Mouse (Mus musculus) lung, postnatal 14 days (tissue): Measurements from ENCODE around the gene Canx.
"Not testable (repeated sequence)": the region's sequence is repeated elsewhere in the genome, so short reads cannot be mapped to it uniquely, and the experiment has no call there.

ENCODE experiments used
- DNase-seq: peaks from one replicate; pipeline ENCODE4 v3.0.0; 2021

Gene Canx

GRCm38 (mm10) chr11:50329378-50329777 lies 3.9 kb upstream of the Canx start:
- no peak for DNase-seq

GRCm38 (mm10) chr11:50328075-50328625 lies 2.7 kb upstream of the Canx start:
- DNase-seq, result no peak

- no peak for DNase-seq
These were observed 961 bp upstream of the Canx start for GRCm38 (mm10) chr11:50326302-50326966.

- DNase-seq, result no peak
These were observed 562 bp downstream of the Canx start for GRCm38 (mm10) chr11:50324751-50325471.

GRCm38 (mm10) chr11:50323843-50324242 lies 1.6 kb downstream of the Canx start:
- DNase-seq, result no peak

- DNase-seq, result no peak
These were observed 3.1 kb downstream of the Canx start for GRCm38 (mm10) chr11:50322345-50322744.

DNA sequence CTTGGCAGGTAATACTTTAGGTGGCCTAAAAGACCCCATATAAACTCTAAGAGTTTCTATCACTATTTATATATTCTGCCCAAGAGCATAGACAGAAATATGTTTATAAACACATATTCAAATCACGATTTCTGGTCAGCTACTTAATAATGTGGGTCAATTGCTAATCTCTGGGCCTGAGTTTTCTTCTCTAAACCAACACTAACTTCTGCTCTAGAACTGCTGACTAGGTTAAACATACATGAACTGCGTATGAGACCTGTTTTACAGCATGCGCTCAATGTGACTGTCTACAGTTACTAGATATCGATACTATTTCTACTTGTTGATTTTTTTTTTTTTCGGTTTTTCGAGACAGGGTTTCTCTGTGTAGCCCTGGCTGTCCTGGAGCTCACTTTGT lies 4.2 kb downstream of the Canx start:
- DNase-seq, result no peak

DNA sequence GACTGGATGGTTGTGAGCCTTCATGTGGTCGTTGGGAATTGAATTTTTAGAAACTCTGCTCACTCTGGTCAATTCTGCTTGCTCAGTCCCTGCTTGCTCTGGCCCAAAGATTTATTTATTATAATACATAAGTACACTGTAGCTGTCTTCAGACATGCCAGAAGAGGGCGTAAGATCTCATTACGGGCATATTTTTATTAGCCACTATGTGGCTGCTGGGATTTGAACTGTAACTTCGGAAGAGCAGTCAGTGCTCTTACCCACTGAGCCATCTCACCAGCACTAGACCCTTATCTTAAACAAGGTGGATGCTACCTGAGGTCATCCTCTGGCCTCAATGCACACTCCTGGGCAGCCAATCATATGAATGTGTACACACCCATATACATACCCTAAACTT lies 6.1 kb downstream of the Canx start:
- DNase-seq, result not testable (repeated sequence)

GRCm38 (mm10) chr11:50312803-50313202 lies 12.7 kb downstream of the Canx start:
- no peak for DNase-seq

- no peak for DNase-seq
These were observed 22.1 kb downstream of the Canx start for GRCm38 (mm10) chr11:50303406-50303805.

DNA sequence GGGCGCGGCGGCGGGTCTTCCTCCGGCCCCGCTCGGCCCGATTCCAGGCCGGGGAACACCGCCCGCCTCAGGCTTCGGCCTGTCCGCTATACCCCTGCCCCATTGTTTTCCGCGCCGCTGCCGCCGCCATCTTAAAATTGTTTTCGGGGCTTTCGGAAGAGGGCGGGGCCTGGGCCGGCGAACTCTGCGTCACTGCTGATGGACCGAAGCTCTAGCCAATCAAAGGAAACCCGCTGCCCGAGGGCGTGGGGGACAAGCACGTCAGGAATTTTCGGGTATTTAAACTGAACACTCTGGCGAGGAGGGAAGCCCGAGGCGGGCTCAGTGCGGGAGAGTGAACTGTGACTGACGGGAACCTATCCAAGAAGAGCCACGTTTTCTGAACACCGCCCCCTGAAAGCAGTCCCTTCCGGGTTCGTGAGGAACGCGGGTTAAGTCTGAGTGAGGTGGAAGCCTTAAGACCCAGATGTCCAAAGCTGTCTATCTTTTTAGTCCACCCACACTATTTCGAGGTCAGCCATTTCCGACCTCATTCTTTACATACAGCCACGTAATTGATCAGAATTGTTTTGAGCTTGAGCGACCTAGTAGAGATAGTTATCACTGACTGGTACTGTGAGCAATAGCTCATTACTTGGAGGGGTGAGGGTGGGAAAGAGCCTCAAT lies 33.1 kb downstream of the Canx start, which contains the start of gene Maml1:
Gene Maml1, minus strand, starts transcription at position 122 of the 666 bp plus-strand sequence.
- DNase-seq, result peak; percentile 97

DNA sequence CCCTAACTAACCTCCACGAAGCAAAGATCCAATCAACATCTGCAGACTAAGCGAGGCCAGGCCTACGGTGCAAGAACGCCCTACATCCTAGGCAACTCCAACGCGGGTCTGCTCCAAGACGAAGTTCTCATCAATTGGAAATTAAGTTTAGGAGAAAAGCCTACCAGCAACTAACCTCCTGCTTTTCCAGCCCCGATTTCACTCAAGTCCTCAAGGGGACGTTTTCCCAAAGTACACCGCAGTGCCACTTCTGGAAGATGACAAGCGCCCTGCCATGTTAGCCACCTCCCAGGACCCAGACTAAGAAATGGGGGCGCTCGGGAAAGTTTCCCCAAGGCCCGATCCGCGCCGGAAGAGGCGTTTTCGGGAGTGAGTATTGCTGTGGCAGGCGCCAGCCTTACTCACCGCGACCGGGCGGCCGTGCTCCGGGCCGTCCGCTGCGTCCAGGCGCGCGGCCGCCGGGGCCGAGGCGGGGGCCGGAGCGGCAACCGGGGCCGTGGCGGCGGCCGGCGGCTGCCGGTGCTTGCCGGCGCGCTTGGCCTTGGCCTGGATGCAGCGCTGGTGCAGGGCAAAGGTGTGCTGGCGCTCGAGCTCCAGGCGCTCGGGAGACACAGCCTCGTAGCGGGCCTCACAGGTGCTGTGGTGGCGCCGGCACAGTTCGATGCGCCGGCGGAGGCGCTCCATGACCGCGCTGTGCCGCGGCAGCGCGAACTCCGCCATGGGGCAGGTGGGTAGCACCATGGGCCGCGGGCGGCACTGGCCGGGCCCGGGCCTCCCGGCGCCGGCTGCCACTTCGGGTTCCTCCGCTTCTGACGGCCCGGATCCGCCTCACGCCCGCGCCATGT lies 33.9 kb downstream of the Canx start:
- peak; percentile 60 for DNase-seq

DNA sequence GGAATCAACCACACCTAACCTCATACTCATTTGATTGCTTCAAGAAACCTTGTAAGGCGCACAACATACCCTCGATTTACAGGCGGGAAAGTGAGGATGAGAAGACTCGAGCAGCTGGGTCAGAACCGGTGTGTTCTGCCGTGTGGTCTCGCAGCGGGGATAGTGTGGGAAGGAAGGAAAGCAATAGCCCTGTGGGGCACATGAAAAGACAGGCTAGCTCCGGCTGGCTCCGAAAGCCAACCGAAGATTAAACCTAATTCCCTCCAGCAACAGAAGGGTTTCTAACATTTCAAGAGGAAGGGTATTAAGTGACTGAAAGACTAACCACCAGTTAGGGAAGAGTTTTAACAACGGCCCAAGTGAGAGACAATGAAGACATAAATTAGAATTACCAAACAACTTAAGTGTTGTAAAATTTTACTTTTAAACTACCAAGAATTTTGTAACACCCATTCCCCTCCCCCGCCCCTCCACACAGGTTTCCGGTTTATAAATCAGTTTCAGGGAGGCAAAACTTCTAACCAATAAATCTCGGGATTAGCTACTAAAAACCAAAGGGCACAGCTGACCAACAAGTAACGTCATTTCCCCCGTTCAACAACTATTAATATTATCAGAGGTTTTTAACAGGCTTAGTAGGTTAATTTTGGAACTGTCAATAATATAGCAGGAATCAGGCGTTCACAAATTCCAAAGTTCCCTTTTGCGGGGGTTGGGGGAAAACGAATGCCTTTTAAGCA lies 34.8 kb downstream of the Canx start:
- DNase-seq, result no peak

DNA sequence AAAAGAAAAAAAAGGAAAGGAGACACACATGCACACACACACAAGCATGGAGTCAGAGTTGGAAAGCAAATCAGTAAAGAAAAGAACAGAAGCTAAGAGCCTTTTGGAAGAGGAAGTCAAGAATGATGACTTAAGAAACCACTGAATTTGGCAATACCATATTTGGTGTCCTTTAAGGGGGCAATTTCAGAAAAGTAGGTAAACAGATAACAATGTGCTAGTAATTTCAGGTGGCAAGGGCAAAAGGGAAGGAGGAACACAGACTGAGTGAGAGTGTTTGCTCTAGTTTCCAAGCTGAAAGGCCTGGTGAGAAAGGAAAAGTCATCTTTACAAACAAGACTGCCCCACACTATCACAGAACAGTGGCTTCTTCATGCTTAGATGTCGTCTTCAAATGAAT lies 39.0 kb downstream of the Canx start:
- no peak for DNase-seq

DNA sequence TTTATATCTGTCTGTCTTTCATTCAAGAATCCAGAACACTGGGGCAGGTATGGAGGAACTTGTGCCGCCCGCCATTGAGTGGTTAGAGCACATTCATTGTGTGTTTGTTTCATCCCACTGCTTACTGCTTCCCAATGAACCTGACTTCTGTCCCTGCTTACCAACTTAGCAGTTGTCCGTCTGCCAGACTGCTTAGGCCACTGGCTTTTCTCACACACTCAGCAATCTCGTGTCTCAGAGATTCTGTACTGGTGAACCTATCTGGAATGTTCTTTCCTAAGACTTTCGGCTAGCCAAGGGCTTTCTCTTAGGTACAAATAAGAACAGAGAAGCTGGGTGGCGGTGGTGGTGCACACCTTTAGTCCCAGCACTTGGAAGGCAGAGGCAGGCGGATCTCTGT lies 39.8 kb downstream of the Canx start:
- DNase-seq, result no peak

- no peak for DNase-seq
These were observed 40.2 kb downstream of the Canx start for GRCm38 (mm10) chr11:50285263-50285662.

- no peak for DNase-seq
These were observed 45.4 kb downstream of the Canx start for GRCm38 (mm10) chr11:50280053-50280452.

DNA sequence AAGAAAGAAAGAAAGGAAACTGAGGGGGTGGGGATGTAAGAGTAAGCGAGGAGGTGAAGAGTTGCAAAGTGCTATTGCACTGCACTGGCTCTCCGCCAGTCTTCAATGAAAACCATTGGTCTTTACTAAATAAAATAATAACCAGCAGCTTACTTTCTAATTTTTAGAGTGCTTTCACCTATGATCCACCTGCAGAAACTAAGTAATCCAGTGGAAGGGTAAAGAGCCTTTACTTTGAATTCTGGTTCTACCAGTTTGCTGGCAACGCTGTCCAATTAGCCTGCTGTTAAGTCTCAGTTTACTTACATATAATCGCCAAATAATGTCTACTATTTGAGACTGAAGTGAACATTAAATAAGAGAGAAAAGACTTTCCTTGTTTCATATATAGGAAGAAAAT lies 46.5 kb downstream of the Canx start:
- DNase-seq, result no peak

DNA sequence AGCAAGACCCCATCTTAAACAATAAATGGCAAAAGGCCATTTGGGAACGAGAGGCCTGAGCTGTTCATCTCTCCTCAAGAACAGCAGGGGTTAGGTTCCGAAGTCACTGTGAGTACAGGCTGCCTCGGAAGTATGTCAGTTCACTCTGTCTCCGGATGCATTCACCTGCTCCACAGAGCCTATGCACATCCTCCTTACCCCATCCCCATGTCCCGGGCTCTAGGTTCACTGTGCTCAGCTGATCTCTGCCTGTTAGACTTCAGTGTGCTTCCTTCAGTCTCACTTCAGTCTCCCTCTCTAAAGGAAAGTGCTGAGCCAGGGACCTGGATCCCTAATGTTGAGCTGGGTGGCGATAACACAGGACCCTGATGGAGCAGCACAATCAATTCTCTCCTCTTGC lies 47.8 kb downstream of the Canx start:
- DNase-seq, result no peak

DNA sequence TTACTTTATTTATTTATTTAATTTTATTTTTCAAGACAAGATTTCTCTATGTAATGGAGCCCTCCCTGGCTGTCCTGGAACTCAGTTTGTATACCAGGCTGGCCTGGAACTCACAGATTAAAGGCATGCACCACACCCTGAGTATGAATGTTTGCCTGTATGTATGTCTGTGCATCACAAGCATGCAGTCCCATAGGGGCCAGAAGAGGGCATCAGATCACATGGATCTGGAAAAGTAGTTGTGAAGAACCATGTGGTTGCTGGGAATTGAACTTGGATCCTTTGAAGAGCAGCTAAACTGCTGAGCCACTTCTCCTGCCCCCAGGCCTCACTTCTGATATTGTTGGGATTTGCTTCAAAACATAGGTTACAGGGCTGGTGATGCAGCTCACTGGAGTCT lies 48.4 kb downstream of the Canx start:
- DNase-seq, result no peak

DNA sequence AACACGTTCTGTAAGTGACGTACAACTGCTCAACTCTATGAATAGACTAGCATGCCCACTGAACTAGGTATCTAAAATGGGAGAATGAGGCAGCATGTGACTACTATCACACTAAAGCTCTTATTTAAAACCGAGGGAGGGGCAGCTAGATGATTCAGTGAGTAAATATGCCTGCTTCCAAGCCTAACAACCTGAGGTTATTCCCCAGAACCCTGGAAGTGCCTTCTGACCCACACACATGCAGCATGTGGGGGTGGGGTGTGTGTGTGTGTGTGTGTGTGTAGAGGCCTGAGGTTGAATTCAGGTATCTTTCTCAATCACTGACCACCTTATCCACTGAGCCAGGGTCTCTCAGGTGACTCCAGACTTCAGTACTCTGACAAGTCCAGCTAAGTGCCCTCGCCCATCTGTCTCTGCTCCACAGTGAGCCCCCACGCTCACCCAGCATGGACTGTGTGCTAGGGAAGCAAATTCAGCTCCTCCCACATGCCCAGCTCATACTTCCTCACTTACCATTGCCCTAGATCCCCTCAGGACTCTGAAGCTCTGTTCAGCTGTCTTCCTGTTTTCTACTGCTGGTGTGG lies 49.8 kb downstream of the Canx start:
- DNase-seq, result no peak

DNA sequence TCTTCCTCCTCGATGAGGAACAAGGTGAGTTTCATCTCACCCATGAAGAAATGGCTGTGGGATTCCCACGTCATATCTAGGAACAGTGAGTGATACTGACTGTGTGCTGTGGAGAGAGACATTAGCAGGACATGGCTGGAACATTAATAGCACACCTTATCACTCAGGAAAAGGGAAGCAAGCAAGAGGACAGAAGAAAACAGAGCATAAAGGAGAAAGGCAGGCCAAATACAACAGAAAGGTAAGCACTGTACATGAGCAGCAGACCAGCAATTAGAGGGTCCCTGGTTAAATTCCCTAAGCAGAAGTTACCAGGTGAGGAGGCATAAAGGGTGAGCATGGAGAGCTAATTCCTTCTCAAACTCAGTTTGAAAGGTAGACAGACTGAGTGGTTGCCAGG lies 50.4 kb downstream of the Canx start:
- no peak for DNase-seq
